Mouse (Mus musculus) heart, postnatal 0 days (tissue): ENCODE data around the gene Rora.

Experiments
- CTCF ChIP-seq: IDR thresholded peaks from 2 replicates; pipeline ENCODE4 v1.5.1; 2016; ENCODE audit warnings: antibody characterized with exemption, control low read depth, low read depth
- EP300 ChIP-seq: IDR thresholded peaks from 2 replicates; pipeline ENCODE4 v1.6.1; 2016; ENCODE audit warnings: antibody characterized with exemption, low read depth

DNA sequence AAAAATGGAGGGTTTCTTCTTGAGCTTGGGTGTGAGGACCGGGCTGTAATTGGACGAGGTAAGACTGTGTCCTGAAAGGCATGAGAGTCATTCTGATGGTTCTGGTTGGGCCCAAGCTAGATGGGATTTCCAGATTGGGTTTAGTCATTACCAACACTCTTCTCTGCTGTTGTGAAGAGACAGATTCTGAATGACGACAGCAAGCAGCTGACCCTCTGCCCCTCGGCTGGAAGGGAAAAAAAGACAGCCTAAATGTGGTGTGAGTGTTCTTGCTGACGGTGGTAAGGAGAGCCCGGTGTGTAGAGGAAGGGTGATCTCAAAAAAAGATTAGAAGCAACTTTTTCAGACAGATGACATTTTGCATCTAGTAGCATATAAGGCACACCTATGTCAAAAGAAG, 686.2 kb downstream of the Rora start:
- TF ChIP-seq CTCF (no peak), EP300 (no peak)
